Mouse (Mus musculus) kidney, postnatal 25 days (tissue): ENCODE data around the gene Olfr356.

Experiments
- DNase-seq, 2 experiments: peaks; one replicate each; pipeline ENCODE4 v3.0.0; 2021; ENCODE audit warnings: mixed read lengths in 2 of 2

Gene Olfr356

GRCm38 (mm10) chr2:36936821-36937220 is at the start of gene Olfr356:
Gene Olfr356 (plus strand): TSS chr2:36937121.
- no peak for DNase-seq

DNA sequence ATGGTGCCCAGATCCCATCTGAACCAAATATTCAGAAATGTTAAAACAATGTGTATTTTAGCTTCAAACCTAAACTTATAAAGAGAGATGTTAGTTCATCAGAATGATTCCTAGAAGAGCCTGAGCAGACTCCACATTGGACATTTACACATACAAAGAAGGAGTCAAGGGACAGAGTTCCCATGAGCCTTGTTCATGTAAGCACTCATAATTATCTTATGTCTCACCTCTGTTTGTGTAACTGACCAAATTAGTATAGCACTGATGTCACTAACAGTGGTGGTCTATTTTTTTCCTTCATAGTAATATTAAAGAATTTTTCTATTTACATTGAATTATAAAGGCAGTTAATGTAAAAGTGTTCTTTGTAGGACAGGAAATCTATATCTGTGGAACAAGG is 44.1 kb upstream of the Olfr356 start, which contains the start of gene Olfr353:
Gene Olfr353 (minus strand): TSS at position 101 of the 400 bp plus-strand sequence.
- no peak for DNase-seq

GRCm38 (mm10) chr2:36897114-36897513 is 39.8 kb upstream of the Olfr356 start:
- no peak for DNase-seq

DNA sequence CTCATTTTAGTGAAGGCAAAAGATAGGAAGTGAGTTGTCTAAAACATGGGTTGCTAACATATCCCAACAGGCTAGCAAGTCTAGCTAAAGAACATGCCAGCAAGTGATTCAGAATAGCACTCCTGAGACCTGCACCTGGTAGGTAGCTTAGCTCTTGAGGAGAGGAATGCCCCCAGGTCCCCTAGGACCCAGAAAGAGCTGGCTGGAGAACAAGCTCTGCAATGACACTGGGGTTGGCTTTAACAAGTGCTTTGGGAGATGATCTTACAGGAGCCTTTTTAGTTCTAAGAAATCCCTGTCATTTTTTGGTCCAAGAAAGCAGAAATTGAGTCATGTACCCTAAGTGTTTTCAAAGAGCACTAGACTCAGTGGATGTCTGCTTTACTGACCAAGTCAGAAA is 31.5 kb upstream of the Olfr356 start, which contains the start of gene Olfr354:
Gene Olfr354 (plus strand): TSS at position 301 of the 400 bp plus-strand sequence.
- no peak for DNase-seq

- DNase-seq, result no peak
Measured at GRCm38 (mm10) chr2:36928797-36929196, 8.1 kb upstream of the Olfr356 start, which contains the start of gene Olfr355. Gene Olfr355 (minus strand): TSS chr2:36928897.
